Mouse (Mus musculus) hindbrain, embryonic 16.5 days (tissue): ENCODE results near the gene Bcs1l. TPM values are rescaled to one million over a fixed set of nuclear protein-coding genes. Genes with fewer than 3 reads are reported as not detected.

Source experiments
- ATAC-seq: fragments of 200-750 bp; cut with Nextera tagmentation; 2 replicates; pipeline ENCODE4 v1.8.0; 2017; ENCODE audit warnings: moderate TSS enrichment, moderate library complexity
- H3K27ac ChIP-seq: fragments of 300-500 bp; sonication (generic); 2 replicates; pipeline ENCODE4 v1.5.1; 2014; ENCODE audit warnings: low read depth, mild to moderate bottlenecking, control low read depth, low read length, moderate library complexity
- H3K27me3 ChIP-seq: fragments of 300-500 bp; sonication (generic); replicated peaks from 2 replicates; pipeline ENCODE4 v1.6.1; 2014; ENCODE audit warnings: low read length; ENCODE audit not compliant: control insufficient read depth, insufficient read depth
- H3K36me3 ChIP-seq: fragments of 300-500 bp; sonication (generic); 2 replicates; pipeline ENCODE4 v1.6.1; 2014; ENCODE audit warnings: mild to moderate bottlenecking, low read length, moderate library complexity, mixed read lengths; ENCODE audit not compliant: control insufficient read depth, insufficient read depth
- H3K4me1 ChIP-seq: fragments of 300-500 bp; sonication (generic); 2 replicates; pipeline ENCODE4 v1.6.1; 2014; ENCODE audit warnings: low read depth, low read length; ENCODE audit not compliant: control insufficient read depth, insufficient read depth
- H3K4me2 ChIP-seq: fragments of 300-500 bp; sonication (generic); 2 replicates; pipeline ENCODE4 v1.6.1; 2014; ENCODE audit warnings: mild to moderate bottlenecking, low read length, control low read depth, moderate library complexity
- H3K4me3 ChIP-seq: fragments of 300-500 bp; sonication (generic); 2 replicates; pipeline ENCODE4 v1.5.1; 2014; ENCODE audit warnings: mild to moderate bottlenecking, low read length, control low read depth, moderate library complexity
- H3K9ac ChIP-seq: fragments of 300-500 bp; sonication (generic); 2 replicates; pipeline ENCODE4 v1.6.1; 2014; ENCODE audit warnings: low read depth, mild to moderate bottlenecking, control low read depth, low read length, moderate library complexity
- H3K9me3 ChIP-seq: fragments of 300-500 bp; sonication (generic); 2 replicates; pipeline ENCODE4 v1.6.1; 2014; ENCODE audit warnings: mild to moderate bottlenecking, low read length, moderate library complexity; ENCODE audit not compliant: control insufficient read depth
- WGBS: fragments of 180-500 bp; shearing (Covaris S2); extraction: QIAGEN DNeasy Blood & Tissue Kit; methylation state at CpG from one replicate; pipeline ENCODE4 v1.1.7; 2014; 5-methylcytosine and 5-hydroxymethylcytosine counted together
- microRNA-seq: library from miRNA; unstranded; fragments of <30 nt; microRNA quantifications from one replicate; pipeline ENCODE4, GENCODE M21; 2017
- polyA plus RNA-seq: library from polyadenylated mRNA; unstranded; fragments of >200 nt; fragmentation: Nextera tagmentation; extraction: Ambion mirVana; gene quantifications from 2 replicates; pipeline ENCODE4 v1.2.1, GENCODE M21; 2015

Gene Bcs1l
- polyA plus RNA-seq, 1 experiment from 2014 or later = 23.7 TPM

DNA sequence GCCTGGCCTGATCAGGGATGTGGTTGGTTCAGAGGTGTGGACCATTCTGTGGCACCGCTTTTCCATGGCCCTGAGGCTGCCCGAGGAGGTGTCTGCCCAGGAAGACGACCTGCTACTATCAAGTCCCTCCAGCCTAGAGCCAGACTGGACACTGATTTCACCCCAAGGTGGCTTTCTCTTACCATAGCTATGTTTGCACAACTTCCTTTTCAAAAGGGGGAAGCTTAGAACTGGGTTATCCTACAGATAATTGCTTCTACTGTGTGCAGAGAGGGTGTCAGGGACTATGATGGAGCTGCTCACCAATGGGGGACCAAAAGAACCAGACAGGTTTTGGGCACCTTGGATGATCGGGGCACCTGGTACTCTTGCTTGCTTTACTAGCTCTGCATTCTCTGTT, 44.6 kb downstream of the Bcs1l start:
- H3K4me1 ChIP-seq = no peaks in the 10 kb centered on the region
- no peaks in the 10 kb centered on the region for H3K9me3 ChIP-seq
- no peak for ATAC-seq
- H3K9ac ChIP-seq = no peak overlapping the region
- WGBS = 81% methylated on average over 4 of the region's 4 CpGs
- H3K27ac ChIP-seq = no peak overlapping the region
- H3K36me3 ChIP-seq = peaks cover 4% of the 10 kb centered on the region; the same call in 1 of the 2 replicates
- H3K4me3 ChIP-seq = no peak overlapping the region
- H3K27me3 ChIP-seq = no peaks in the 10 kb centered on the region
- no peak overlapping the region for H3K4me2 ChIP-seq

Small RNA genes lying within 50 kb of the gene (microRNA-seq; reads per million reads assigned to microRNA genes)
- gene Gm25035 = not detected

Other genes starting within 250 kb of the Bcs1l start
- 2.2 and 2.8 TPM in 2 replicates for gene Catip, start 226.2 kb upstream of the Bcs1l start, polyA plus RNA-seq
- gene Slc11a1, start 213.1 kb upstream of the Bcs1l start, polyA plus RNA-seq = 2.6 and 3.3 TPM in 2 replicates
- 19.0 and 20.0 TPM in 2 replicates for gene Ctdsp1, start 196.8 kb upstream of the Bcs1l start, polyA plus RNA-seq
- gene Vil1, start 178.9 kb upstream of the Bcs1l start, polyA plus RNA-seq = 0.19 and 0.22 TPM in 2 replicates
- 39.7 and 47.0 TPM in 2 replicates for gene Cnot9, start 82.2 kb upstream of the Bcs1l start, polyA plus RNA-seq
- 6.8 and 9.3 TPM in 2 replicates for gene Plcd4, start 45.4 kb upstream of the Bcs1l start, polyA plus RNA-seq
- gene Usp37, start 44.0 kb upstream of the Bcs1l start, polyA plus RNA-seq = 20.7 and 24.4 TPM in 2 replicates
- 6.8 and 8.5 TPM in 2 replicates for gene Zfp142, start within 50 bp of the Bcs1l start, polyA plus RNA-seq
- 46.8 and 48.5 TPM in 2 replicates for gene Rnf25, start 13.1 kb downstream of the Bcs1l start, polyA plus RNA-seq
- gene Stk36, start 13.2 kb downstream of the Bcs1l start, polyA plus RNA-seq = 17.6 and 17.7 TPM in 2 replicates
- 5.3 and 8.8 TPM in 2 replicates for gene Ttll4, start 73.5 kb downstream of the Bcs1l start, polyA plus RNA-seq
- gene Cyp27a1, start 125.3 kb downstream of the Bcs1l start, polyA plus RNA-seq = 2.4 and 3.5 TPM in 2 replicates
- gene Prkag3, start 160.9 kb downstream of the Bcs1l start, polyA plus RNA-seq = 0.13 and 0.36 TPM in 2 replicates
- 4.9 and 6.1 TPM in 2 replicates for gene Wnt6, start 183.6 kb downstream of the Bcs1l start, polyA plus RNA-seq
- gene Wnt10a, start 203.2 kb downstream of the Bcs1l start, polyA plus RNA-seq = 0.40 TPM in 2 replicates